Mouse (Mus musculus): ENCODE measurements around the gene Styk1.

DNA sequence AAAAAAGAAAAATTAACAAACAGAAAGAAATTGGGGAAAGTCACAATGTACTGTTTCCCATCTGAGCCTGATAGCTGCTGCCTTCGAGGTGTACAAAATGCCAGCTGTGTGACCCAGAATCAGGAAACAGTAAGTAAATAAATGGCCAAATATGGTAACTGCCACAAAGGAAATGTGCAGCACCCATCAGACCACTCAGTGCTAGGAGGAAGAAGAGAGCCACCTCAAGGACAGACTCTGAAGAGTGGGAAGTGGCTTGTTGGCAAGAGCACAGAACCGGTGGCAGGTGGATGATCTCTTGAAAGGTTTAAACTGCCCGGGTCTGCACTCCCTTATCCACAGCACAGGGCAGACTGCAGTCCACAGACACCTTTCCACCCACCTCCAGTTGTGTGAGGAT lies 45.4 kb downstream of the Styk1 start:
- TF ChIP-seq CTCF (IDR thresholded peaks at IDR 0.05; ENCODE audit: low read depth, low read length) (no peak), POLR2AphosphoS5 (IDR thresholded peaks at IDR 0.05; ENCODE audit: insufficient replicate concordance, low read depth, low read length) (no peak), TAL1 (conservative IDR thresholded peaks at IDR 0.05; ENCODE audit: low read depth, low read length) (no peak)

Data from G1E (cell line).